Mouse (Mus musculus) midbrain, embryonic 11.5 days (tissue): ENCODE measurements around the gene Map4k4. TPM values are rescaled to one million over a fixed set of nuclear protein-coding genes. Genes with fewer than 3 reads are reported as not detected.

Source experiments
- ATAC-seq: fragments of 200-750 bp; cut with Nextera tagmentation; 2 replicates; pipeline ENCODE4 v1.8.0; 2017; ENCODE audit warnings: moderate TSS enrichment, moderate library complexity; ENCODE audit not compliant: low FRiP score
- DNase-seq: peaks from one replicate; pipeline ENCODE4 v3.0.0; 2015; ENCODE audit warnings: low spot score; ENCODE audit errors: missing footprints
- H3K27ac ChIP-seq: fragments of 300-500 bp; sonication (generic); 2 replicates; pipeline ENCODE4 v1.5.1; 2014; ENCODE audit warnings: low read depth, low read length
- H3K27me3 ChIP-seq: fragments of 300-500 bp; sonication (generic); 2 replicates; pipeline ENCODE4 v1.6.1; 2014; ENCODE audit warnings: mild to moderate bottlenecking, low read length, moderate library complexity, mixed read lengths; ENCODE audit not compliant: control insufficient read depth, insufficient read depth
- H3K36me3 ChIP-seq: fragments of 300-500 bp; sonication (generic); 2 replicates; pipeline ENCODE4 v1.6.1; 2014; ENCODE audit warnings: mild to moderate bottlenecking, low read length, moderate library complexity, mixed read lengths; ENCODE audit not compliant: control insufficient read depth, insufficient read depth
- H3K4me1 ChIP-seq: fragments of 300-500 bp; sonication (generic); 2 replicates; pipeline ENCODE4 v1.6.1; 2014; ENCODE audit warnings: low read length; ENCODE audit not compliant: control insufficient read depth, insufficient read depth
- H3K4me2 ChIP-seq: fragments of 300-500 bp; sonication (generic); 2 replicates; pipeline ENCODE4 v1.6.1; 2014; ENCODE audit warnings: mild to moderate bottlenecking, moderate library complexity
- H3K4me3 ChIP-seq: fragments of 300-500 bp; sonication (generic); 2 replicates; pipeline ENCODE4 v1.5.1; 2014; ENCODE audit warnings: low read depth, low read length
- H3K9ac ChIP-seq: fragments of 300-500 bp; sonication (generic); 2 replicates; pipeline ENCODE4 v1.6.1; 2014; ENCODE audit warnings: low read length
- H3K9me3 ChIP-seq: fragments of 300-500 bp; sonication (generic); 2 replicates; pipeline ENCODE4 v1.6.1; 2016; ENCODE audit warnings: low read length; ENCODE audit not compliant: control insufficient read depth
- WGBS: fragments of 180-500 bp; shearing (Covaris S2); extraction: QIAGEN DNeasy Blood & Tissue Kit; methylation state at CpG from one replicate; pipeline ENCODE4 v1.1.7; 2014; 5-methylcytosine and 5-hydroxymethylcytosine counted together
- polyA plus RNA-seq: library from polyadenylated mRNA; unstranded; fragments of >200 nt; fragmentation: Nextera tagmentation; extraction: Ambion mirVana; gene quantifications from 2 replicates; pipeline ENCODE4 v1.2.1, GENCODE M21; 2014

Gene Map4k4
- polyA plus RNA-seq, 1 experiment from 2014 or later: 33.7 TPM

GRCm38 (mm10) chr1:40028207-40028998, 127.7 kb downstream of the Map4k4 start:
- no peak for ATAC-seq
- H3K4me2 ChIP-seq: no peak overlapping the region
- WGBS: 86% methylated on average over 12 of the region's 12 CpGs

GRCm38 (mm10) chr1:40029597-40029996, 128.9 kb downstream of the Map4k4 start:
- Histone ChIP-seq H3K9ac (no peak overlapping the region), H3K27ac (no peak overlapping the region), H3K27me3 (no peaks in the 10 kb centered on the region), H3K4me3 (no peak overlapping the region), H3K4me1 (no peaks in the 10 kb centered on the region), H3K4me2 (no peak overlapping the region), H3K36me3 (peaks cover 9% of the 10 kb centered on the region), H3K9me3 (no peaks in the 10 kb centered on the region)
- 93% methylated on average over 5 of the region's 5 CpGs for WGBS
- DNase-seq: no peak
- ATAC-seq: no peak

More at GRCm38 (mm10) chr1:40028207-40028998, 127.7 kb downstream of the Map4k4 start:
- Histone ChIP-seq H3K9me3 (no peaks in the 10 kb centered on the region), H3K27ac (no peak overlapping the region), H3K4me3 (no peak overlapping the region), H3K27me3 (no peaks in the 10 kb centered on the region), H3K9ac (no peak overlapping the region), H3K36me3 (peaks cover 16% of the 10 kb centered on the region), H3K4me1 (no peaks in the 10 kb centered on the region)
- DNase-seq: no peak

GRCm38 (mm10) chr1:40030287-40030975, 129.7 kb downstream of the Map4k4 start:
- ATAC-seq: no peak
- H3K4me1 ChIP-seq: no peaks in the 10 kb centered on the region
- 87% methylated on average over 14 of the region's 14 CpGs for whole genome bisulfite sequencing

GRCm38 (mm10) chr1:40030976-40031356, 130.3 kb downstream of the Map4k4 start:
- Histone ChIP-seq H3K9me3 (no peaks in the 10 kb centered on the region), H3K36me3 (peaks cover 5% of the 10 kb centered on the region; the same call in 1 of the 2 replicates), H3K4me3 (no peak overlapping the region), H3K27me3 (no peaks in the 10 kb centered on the region), H3K4me2 (no peak overlapping the region), H3K27ac (no peak overlapping the region), H3K4me1 (no peaks in the 10 kb centered on the region), H3K9ac (no peak overlapping the region)
- DNase-seq (no peak), ATAC-seq (no peak)
- 93% methylated on average over 8 of the region's 8 CpGs for WGBS

More at GRCm38 (mm10) chr1:40030287-40030975, 129.7 kb downstream of the Map4k4 start:
- Histone ChIP-seq H3K27ac (no peak overlapping the region), H3K9me3 (no peaks in the 10 kb centered on the region), H3K27me3 (no peaks in the 10 kb centered on the region), H3K4me2 (no peak overlapping the region), H3K4me3 (no peak overlapping the region), H3K36me3 (peaks cover 5% of the 10 kb centered on the region), H3K9ac (no peak overlapping the region)
- DNase-seq: no peak

- ATAC-seq: no peak
- no peak for DNase-seq
- Histone ChIP-seq H3K4me3 (no peak overlapping the region), H3K9me3 (no peaks in the 10 kb centered on the region), H3K36me3 (peaks cover 3% of the 10 kb centered on the region; the same call in 1 of the 2 replicates), H3K9ac (no peak overlapping the region), H3K4me1 (no peaks in the 10 kb centered on the region), H3K27me3 (no peaks in the 10 kb centered on the region), H3K4me2 (no peak overlapping the region), H3K27ac (no peak overlapping the region)
- whole genome bisulfite sequencing: 92% methylated on average over 2 of the region's 2 CpGs
Measured at GRCm38 (mm10) chr1:40031626-40032025, 130.9 kb downstream of the Map4k4 start.

- H3K27me3 ChIP-seq: no peaks in the 10 kb centered on the region
- H3K36me3 ChIP-seq: no peaks in the 10 kb centered on the region
- H3K9ac ChIP-seq: no peak overlapping the region
- ATAC-seq (no peak), DNase-seq (no peak)
- no peak overlapping the region for H3K4me3 ChIP-seq
- H3K4me1 ChIP-seq: no peaks in the 10 kb centered on the region
- H3K27ac ChIP-seq: no peak overlapping the region
- WGBS: 88% methylated on average over 4 of the region's 4 CpGs
- no peak overlapping the region for H3K4me2 ChIP-seq
- H3K9me3 ChIP-seq: no peaks in the 10 kb centered on the region
Measured at GRCm38 (mm10) chr1:40033315-40033714, 132.6 kb downstream of the Map4k4 start.

- no peak for DNase-seq
- H3K36me3 ChIP-seq: no peaks in the 10 kb centered on the region
- H3K27ac ChIP-seq: no peak overlapping the region
- H3K4me2 ChIP-seq: no peak overlapping the region
- 82% methylated on average over 12 of the region's 12 CpGs for WGBS
- no peaks in the 10 kb centered on the region for H3K4me1 ChIP-seq
- H3K27me3 ChIP-seq: no peaks in the 10 kb centered on the region
- ATAC-seq: no peak
- H3K9me3 ChIP-seq: no peaks in the 10 kb centered on the region
- H3K9ac ChIP-seq: no peak overlapping the region
- H3K4me3 ChIP-seq: no peak overlapping the region
Measured at GRCm38 (mm10) chr1:40033743-40034420, 133.2 kb downstream of the Map4k4 start.

DNA sequence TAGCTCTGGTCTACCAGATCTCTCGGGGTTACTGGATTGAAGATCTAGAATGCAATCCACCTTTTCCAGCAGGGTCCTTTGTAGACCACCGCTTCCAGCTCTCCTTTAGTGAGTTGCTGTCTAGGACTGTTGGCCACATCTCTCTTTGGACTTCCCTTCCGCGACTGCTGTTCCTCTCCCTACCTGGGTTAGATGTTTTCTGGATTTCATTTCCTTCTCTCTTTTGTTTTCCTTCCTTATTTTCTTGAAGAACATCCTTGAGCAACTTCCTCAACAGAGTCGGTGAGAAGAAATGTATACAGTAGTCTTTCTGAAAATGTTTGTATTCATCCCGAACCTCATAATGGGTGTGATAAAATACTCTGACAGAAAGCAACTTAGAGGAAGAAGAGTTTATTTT, 137.1 kb downstream of the Map4k4 start:
- H3K9ac ChIP-seq: no peak overlapping the region
- WGBS: 89% methylated on average over 6 of the region's 6 CpGs
- H3K27me3 ChIP-seq: no peaks in the 10 kb centered on the region
- ATAC-seq (no peak), DNase-seq (peak; percentile 6)
- no peaks in the 10 kb centered on the region for H3K36me3 ChIP-seq
- no peak overlapping the region for H3K4me2 ChIP-seq
- H3K4me1 ChIP-seq: no peaks in the 10 kb centered on the region
- H3K9me3 ChIP-seq: no peaks in the 10 kb centered on the region
- H3K4me3 ChIP-seq: no peak overlapping the region
- H3K27ac ChIP-seq: no peak overlapping the region

DNA sequence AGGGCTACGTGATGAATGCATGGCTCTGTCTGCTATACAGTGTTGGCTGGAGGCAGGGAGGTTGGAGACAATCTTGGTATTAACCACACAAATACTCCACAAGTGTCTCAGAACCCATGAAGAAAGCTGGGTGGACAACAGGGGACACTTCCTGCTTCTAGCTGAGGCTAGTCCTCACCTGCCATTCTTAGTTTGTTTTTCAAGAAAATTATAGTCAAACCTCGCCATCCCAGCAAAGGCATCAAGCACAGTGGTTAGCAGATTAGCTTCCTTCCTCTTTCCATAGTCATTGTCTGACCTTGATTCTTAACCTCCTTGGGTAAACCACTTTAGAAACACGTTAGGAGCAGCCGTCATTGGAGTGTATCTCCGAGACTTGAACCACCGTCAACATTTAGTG, 145.0 kb downstream of the Map4k4 start:
- 91% methylated on average over 6 of the region's 6 CpGs for WGBS

More for the DNA sequence above, 145.0 kb downstream of the Map4k4 start:
- Histone ChIP-seq H3K4me3 (no peak overlapping the region), H3K4me1 (no peaks in the 10 kb centered on the region), H3K27me3 (no peaks in the 10 kb centered on the region), H3K4me2 (no peak overlapping the region), H3K36me3 (no peaks in the 10 kb centered on the region), H3K27ac (no peak overlapping the region), H3K9me3 (no peaks in the 10 kb centered on the region), H3K9ac (no peak overlapping the region)
- DNase-seq (peak; percentile 67), ATAC-seq (no peak)
